Mouse (Mus musculus): ENCODE measurements at regions not wholly inside any gene's neighbourhood (a gene's known extent, or its start where the extent isn't known, plus 50 kb on each side); places are given as distances from the start of the nearest gene placed in this dataset.

DNA sequence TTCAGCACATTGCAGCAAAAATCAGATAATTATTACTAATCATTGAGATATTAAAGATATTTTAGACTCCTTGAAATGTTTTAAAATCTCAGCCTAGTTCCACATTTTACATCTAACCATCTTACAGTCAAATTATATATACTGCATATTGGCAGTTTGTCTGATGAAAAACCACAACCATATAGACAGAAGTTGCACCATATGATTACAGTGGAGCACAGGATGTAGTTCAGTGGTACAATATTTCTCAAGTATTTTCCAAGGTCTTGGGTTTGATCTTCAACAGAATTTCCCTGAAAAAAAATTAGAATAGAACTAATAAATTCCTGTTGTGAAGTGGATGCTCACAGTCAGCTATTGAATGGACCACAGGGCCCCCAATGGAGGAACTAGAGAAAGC is 140.2 kb upstream of the Mbnl1 start:
- no peak for TF ChIP-seq USF1 (IDR thresholded peaks at IDR 0.05; ENCODE audit: low read depth)
- TF ChIP-seq E2F4 (IDR thresholded peaks at IDR 0.05; ENCODE audit: insufficient read depth) = no peak
- TF ChIP-seq TCF12 (IDR thresholded peaks at IDR 0.05; ENCODE audit: insufficient read depth, poor library complexity, severe bottlenecking) = no peak
- no peak for TF ChIP-seq MAX (IDR thresholded peaks at IDR 0.05; ENCODE audit: low read depth)
- TF ChIP-seq POLR2A (IDR thresholded peaks at IDR 0.05; ENCODE audit: insufficient read length, low read depth) = no peak
- no peak for TF ChIP-seq CEBPB (IDR thresholded peaks at IDR 0.05; ENCODE audit: insufficient read depth, poor library complexity, severe bottlenecking)
- no peak for TF ChIP-seq SRF (IDR thresholded peaks at IDR 0.05; ENCODE audit: control insufficient read depth, insufficient read length, low read depth)
- Histone ChIP-seq H3K27me3 (ENCODE audit: control insufficient read depth, insufficient read depth, insufficient read length) (no peaks in the 10 kb centered on the region), H3K36me3 (ENCODE audit: control insufficient read depth, insufficient read depth) (no peaks in the 10 kb centered on the region), H3K4me3 (no peak overlapping the region), H3ac (ENCODE audit: control insufficient read depth, insufficient read length) (no peak overlapping the region), H3K4me2 (ENCODE audit: low read depth) (no peak overlapping the region), H3K79me2 (ENCODE audit: control insufficient read depth, insufficient read depth) (no peaks in the 10 kb centered on the region)

DNA sequence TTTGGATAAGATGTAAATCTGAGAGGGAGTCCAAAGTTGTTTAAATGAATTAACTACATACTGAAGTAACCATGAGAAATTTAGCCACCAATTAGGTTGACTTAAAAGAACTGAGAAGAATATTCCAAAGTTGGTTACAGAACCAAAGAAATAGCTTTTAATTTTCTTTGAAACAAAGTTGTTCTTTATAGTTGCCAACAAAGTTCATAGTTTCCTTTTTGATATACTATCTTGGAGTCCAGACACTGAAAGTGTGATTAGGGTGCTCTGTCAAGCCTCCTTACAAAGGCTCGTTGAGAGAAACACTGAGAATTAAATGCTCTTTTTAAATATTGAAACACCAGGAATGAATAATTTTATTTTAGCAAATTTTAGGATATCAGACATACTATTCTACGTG is 139.0 kb upstream of the Mbnl1 start:
- H3K4me2 ChIP-seq (ENCODE audit: low read depth) = no peak overlapping the region
- H3K36me3 ChIP-seq (ENCODE audit: control insufficient read depth, insufficient read depth) = no peaks in the 10 kb centered on the region
- H3K4me3 ChIP-seq = no peak overlapping the region
- no peaks in the 10 kb centered on the region for H3K27me3 ChIP-seq (ENCODE audit: control insufficient read depth, insufficient read depth, insufficient read length)
- H3ac ChIP-seq (ENCODE audit: control insufficient read depth, insufficient read length) = no peak overlapping the region
- H3K79me2 ChIP-seq (ENCODE audit: control insufficient read depth, insufficient read depth) = no peaks in the 10 kb centered on the region
- TF ChIP-seq TCF3 (IDR thresholded peaks at IDR 0.05; ENCODE audit: insufficient read length, low read depth) = no peak
- TF ChIP-seq CEBPB (IDR thresholded peaks at IDR 0.05; ENCODE audit: insufficient read depth, poor library complexity, severe bottlenecking) = no peak
- no peak for TF ChIP-seq MAX (IDR thresholded peaks at IDR 0.05; ENCODE audit: low read depth)
- no peak for TF ChIP-seq POLR2A (IDR thresholded peaks at IDR 0.05; ENCODE audit: insufficient read length, low read depth)
- no peak for TF ChIP-seq MYOD1 (IDR thresholded peaks at IDR 0.05; ENCODE audit: control insufficient read depth in 1 of 3, insufficient read length in 2 of 3, low read depth in 2 of 3)
- no peak for TF ChIP-seq POLR2AphosphoS2 (IDR thresholded peaks at IDR 0.05; ENCODE audit: insufficient read length, low read depth)
- TF ChIP-seq TCF12 (IDR thresholded peaks at IDR 0.05; ENCODE audit: insufficient read depth, poor library complexity, severe bottlenecking) = no peak
- no peak for TF ChIP-seq USF1 (IDR thresholded peaks at IDR 0.05; ENCODE audit: low read depth)
- no peak for TF ChIP-seq SRF (IDR thresholded peaks at IDR 0.05; ENCODE audit: control insufficient read depth, insufficient read length, low read depth)
- TF ChIP-seq E2F4 (IDR thresholded peaks at IDR 0.05; ENCODE audit: insufficient read depth) = no peak
- no peak for TF ChIP-seq MYOG (IDR thresholded peaks at IDR 0.05; ENCODE audit: control insufficient read depth in 1 of 3, insufficient read depth in 1 of 3, insufficient read length in 2 of 3, low read depth in 2 of 3)
- TF ChIP-seq REST (IDR thresholded peaks at IDR 0.05; ENCODE audit: insufficient read depth, insufficient read length) = no peak

DNA sequence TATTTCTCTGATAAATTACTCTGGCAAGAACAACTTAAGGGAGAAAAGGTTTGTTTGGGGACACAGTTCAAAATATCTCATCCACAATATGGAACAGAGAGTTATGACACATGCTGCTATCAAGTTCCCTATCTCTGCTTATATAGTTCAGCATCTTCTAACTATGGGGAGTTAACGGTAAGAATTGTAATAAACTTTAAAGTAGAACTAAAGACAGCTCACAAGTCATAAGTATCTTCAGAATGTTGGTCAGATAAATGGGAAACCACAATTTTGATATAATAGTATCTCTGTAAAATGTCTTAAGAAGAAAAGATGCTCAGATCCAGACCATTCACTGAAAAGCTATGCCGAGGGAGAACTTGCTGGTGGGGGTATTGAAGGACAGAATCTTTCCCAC is 138.5 kb upstream of the Mbnl1 start:
- TF ChIP-seq POLR2AphosphoS2 (IDR thresholded peaks at IDR 0.05; ENCODE audit: insufficient read length, low read depth) = no peak
- TF ChIP-seq TCF12 (IDR thresholded peaks at IDR 0.05; ENCODE audit: insufficient read depth, poor library complexity, severe bottlenecking) = no peak
- TF ChIP-seq POLR2A (IDR thresholded peaks at IDR 0.05; ENCODE audit: insufficient read length, low read depth) = no peak
- TF ChIP-seq MYOG (IDR thresholded peaks at IDR 0.05; ENCODE audit: control insufficient read depth in 1 of 3, insufficient read depth in 1 of 3, insufficient read length in 2 of 3, low read depth in 2 of 3) = no peak
- TF ChIP-seq CEBPB (IDR thresholded peaks at IDR 0.05; ENCODE audit: insufficient read depth, poor library complexity, severe bottlenecking) = no peak
- TF ChIP-seq MAX (IDR thresholded peaks at IDR 0.05; ENCODE audit: low read depth) = no peak
- TF ChIP-seq SRF (IDR thresholded peaks at IDR 0.05; ENCODE audit: control insufficient read depth, insufficient read length, low read depth) = no peak
- TF ChIP-seq USF1 (IDR thresholded peaks at IDR 0.05; ENCODE audit: low read depth) = no peak
- TF ChIP-seq E2F4 (IDR thresholded peaks at IDR 0.05; ENCODE audit: insufficient read depth) = no peak
- no peak for TF ChIP-seq MYOD1 (IDR thresholded peaks at IDR 0.05; ENCODE audit: control insufficient read depth in 1 of 3, insufficient read length in 2 of 3, low read depth in 2 of 3)
- no peak for TF ChIP-seq REST (IDR thresholded peaks at IDR 0.05; ENCODE audit: insufficient read depth, insufficient read length)
- TF ChIP-seq TCF3 (IDR thresholded peaks at IDR 0.05; ENCODE audit: insufficient read length, low read depth) = no peak
- H3K27me3 ChIP-seq (ENCODE audit: control insufficient read depth, insufficient read depth, insufficient read length) = no peaks in the 10 kb centered on the region
- no peak overlapping the region for H3K4me2 ChIP-seq (ENCODE audit: low read depth)
- H3ac ChIP-seq (ENCODE audit: control insufficient read depth, insufficient read length) = no peak overlapping the region
- no peaks in the 10 kb centered on the region for H3K36me3 ChIP-seq (ENCODE audit: control insufficient read depth, insufficient read depth)
- H3K4me3 ChIP-seq = no peak overlapping the region
- no peaks in the 10 kb centered on the region for H3K79me2 ChIP-seq (ENCODE audit: control insufficient read depth, insufficient read depth)

DNA sequence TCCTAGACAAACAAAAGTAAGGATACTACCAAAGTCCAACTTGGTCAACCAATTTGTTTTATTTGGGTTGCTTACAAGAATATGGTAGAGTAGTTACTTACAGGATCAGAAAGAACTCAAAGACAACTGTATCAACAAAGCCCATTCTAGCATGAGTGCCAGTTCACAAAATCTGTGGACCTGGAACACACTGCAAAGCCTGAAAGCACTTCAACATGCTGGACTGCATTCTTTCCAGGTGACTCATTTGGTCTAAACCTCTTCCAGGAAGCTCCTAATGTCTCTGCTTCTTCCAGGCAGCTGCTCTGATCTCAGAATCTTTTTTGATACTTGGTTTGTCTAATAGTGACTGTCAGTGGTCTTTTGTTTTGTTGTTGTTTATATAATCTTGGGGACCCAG is 126.2 kb upstream of the Mbnl1 start:
- no peaks in the 10 kb centered on the region for H3K27me3 ChIP-seq (ENCODE audit: control insufficient read depth, insufficient read depth, insufficient read length)
- no peak overlapping the region for H3ac ChIP-seq (ENCODE audit: control insufficient read depth, insufficient read length)
- TF ChIP-seq TCF3 (IDR thresholded peaks at IDR 0.05; ENCODE audit: insufficient read length, low read depth) = no peak
- TF ChIP-seq MYOD1 (IDR thresholded peaks at IDR 0.05; ENCODE audit: control insufficient read depth in 1 of 3, insufficient read length in 2 of 3, low read depth in 2 of 3) = peak in 1 of 3 experiments; percentile 11
- peak in 1 of 3 experiments; percentile 16 for TF ChIP-seq MYOG (IDR thresholded peaks at IDR 0.05; ENCODE audit: control insufficient read depth in 1 of 3, insufficient read depth in 1 of 3, insufficient read length in 2 of 3, low read depth in 2 of 3)
- H3K79me2 ChIP-seq (ENCODE audit: control insufficient read depth, insufficient read depth) = no peaks in the 10 kb centered on the region
- no peak overlapping the region for H3K4me2 ChIP-seq (ENCODE audit: low read depth)
- H3K4me3 ChIP-seq = no peak overlapping the region
- H3K36me3 ChIP-seq (ENCODE audit: control insufficient read depth, insufficient read depth) = no peaks in the 10 kb centered on the region

DNA sequence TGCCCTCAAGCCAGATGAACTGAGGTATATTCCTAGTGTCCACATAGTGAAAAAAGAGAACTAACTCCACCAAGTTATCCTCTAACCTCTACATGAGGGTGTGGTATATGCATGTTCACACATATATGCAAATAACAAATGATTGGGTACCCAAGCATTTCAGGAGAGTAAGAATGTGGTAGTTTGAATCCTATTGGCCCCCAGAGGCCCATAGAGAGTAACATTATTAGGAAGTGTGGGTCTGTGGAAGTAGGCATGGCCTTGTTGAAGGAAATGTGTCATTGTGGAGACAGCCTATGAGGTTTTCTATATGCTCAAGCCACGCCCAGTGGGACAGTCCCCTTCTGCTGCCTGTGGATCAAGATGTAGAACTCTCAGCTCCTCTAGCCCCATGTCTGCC is 125.6 kb upstream of the Mbnl1 start:
- no peaks in the 10 kb centered on the region for H3K27me3 ChIP-seq (ENCODE audit: control insufficient read depth, insufficient read depth, insufficient read length)
- no peak overlapping the region for H3K4me3 ChIP-seq
- no peak overlapping the region for H3ac ChIP-seq (ENCODE audit: control insufficient read depth, insufficient read length)
- H3K79me2 ChIP-seq (ENCODE audit: control insufficient read depth, insufficient read depth) = no peaks in the 10 kb centered on the region
- TF ChIP-seq POLR2AphosphoS2 (IDR thresholded peaks at IDR 0.05; ENCODE audit: insufficient read length, low read depth) (no peak), MYOD1 (IDR thresholded peaks at IDR 0.05; ENCODE audit: control insufficient read depth in 1 of 3, insufficient read length in 2 of 3, low read depth in 2 of 3) (no peak), E2F4 (IDR thresholded peaks at IDR 0.05; ENCODE audit: insufficient read depth) (no peak), USF1 (IDR thresholded peaks at IDR 0.05; ENCODE audit: low read depth) (no peak), MYOG (IDR thresholded peaks at IDR 0.05; ENCODE audit: control insufficient read depth in 1 of 3, insufficient read depth in 1 of 3, insufficient read length in 2 of 3, low read depth in 2 of 3) (no peak), CEBPB (IDR thresholded peaks at IDR 0.05; ENCODE audit: insufficient read depth, poor library complexity, severe bottlenecking) (no peak), SRF (IDR thresholded peaks at IDR 0.05; ENCODE audit: control insufficient read depth, insufficient read length, low read depth) (no peak), TCF3 (IDR thresholded peaks at IDR 0.05; ENCODE audit: insufficient read length, low read depth) (no peak), TCF12 (IDR thresholded peaks at IDR 0.05; ENCODE audit: insufficient read depth, poor library complexity, severe bottlenecking) (no peak), POLR2A (IDR thresholded peaks at IDR 0.05; ENCODE audit: insufficient read length, low read depth) (no peak), REST (IDR thresholded peaks at IDR 0.05; ENCODE audit: insufficient read depth, insufficient read length) (no peak), MAX (IDR thresholded peaks at IDR 0.05; ENCODE audit: low read depth) (no peak)
- no peaks in the 10 kb centered on the region for H3K36me3 ChIP-seq (ENCODE audit: control insufficient read depth, insufficient read depth)
- H3K4me2 ChIP-seq (ENCODE audit: low read depth) = no peak overlapping the region
